Mouse (Mus musculus) lung, adult 18-20 months (tissue): ENCODE results near the gene Stk32b.
A peak's percentile ranks its signal among the peaks of the same experiment; 100 is the strongest.

Experiments used
- DNase-seq, 2 experiments: peaks; one replicate each; pipeline ENCODE4 v3.0.0; 2022; ENCODE audit warnings: mixed read lengths in 2 of 2

Gene Stk32b

GRCm38 (mm10) chr5:37716505-37717372 is at the start of gene Stk32b:
Gene Stk32b, minus strand, starts transcription at chr5:37717171.
- peak in 1 of 2 experiments; percentile 24 for DNase-seq

GRCm38 (mm10) chr5:37765851-37766250 is 48.9 kb upstream of the Stk32b start:
- DNase-seq, result no peak

- no peak for DNase-seq
Measured at GRCm38 (mm10) chr5:37762046-37762445, 45.1 kb upstream of the Stk32b start.

- no peak for DNase-seq
Measured at GRCm38 (mm10) chr5:37753366-37753765, 36.4 kb upstream of the Stk32b start.

GRCm38 (mm10) chr5:37752027-37752967 is 35.3 kb upstream of the Stk32b start:
- DNase-seq, result peak; percentile 44 to 45

- DNase-seq, result peak; percentile 15 to 24
Measured at GRCm38 (mm10) chr5:37743889-37744707, 27.1 kb upstream of the Stk32b start.

GRCm38 (mm10) chr5:37736213-37736612 is 19.2 kb upstream of the Stk32b start:
- DNase-seq, result no peak

- peak in 1 of 2 experiments; percentile 13 for DNase-seq
Measured at GRCm38 (mm10) chr5:37735224-37735623, 18.3 kb upstream of the Stk32b start, which contains the start of gene Cytl1. Gene Cytl1, plus strand, starts transcription at chr5:37735519.

GRCm38 (mm10) chr5:37730781-37731180 is 13.8 kb upstream of the Stk32b start:
- no peak for DNase-seq

- DNase-seq, result no peak
Measured at GRCm38 (mm10) chr5:37725220-37725886, 8.4 kb upstream of the Stk32b start.

GRCm38 (mm10) chr5:37720670-37721069 is 3.7 kb upstream of the Stk32b start:
- no peak for DNase-seq

GRCm38 (mm10) chr5:37717384-37717963 is 503 bp upstream of the Stk32b start:
- peak; percentile 17 to 28 for DNase-seq

GRCm38 (mm10) chr5:37709257-37709904 is 7.6 kb downstream of the Stk32b start:
- no peak for DNase-seq

- no peak for DNase-seq
Measured at GRCm38 (mm10) chr5:37708124-37708523, 8.8 kb downstream of the Stk32b start.

- DNase-seq, result no peak
Measured at GRCm38 (mm10) chr5:37704962-37705361, 12.0 kb downstream of the Stk32b start.

GRCm38 (mm10) chr5:37699757-37700156 is 17.2 kb downstream of the Stk32b start:
- peak in 1 of 2 experiments; percentile 9 for DNase-seq

GRCm38 (mm10) chr5:37697286-37697685 is 19.7 kb downstream of the Stk32b start:
- no peak for DNase-seq

GRCm38 (mm10) chr5:37695773-37696172 is 21.2 kb downstream of the Stk32b start:
- DNase-seq, result no peak

GRCm38 (mm10) chr5:37692759-37693158 is 24.2 kb downstream of the Stk32b start:
- no peak for DNase-seq

- DNase-seq, result no peak
Measured at GRCm38 (mm10) chr5:37670781-37671180, 46.2 kb downstream of the Stk32b start.

- no peak for DNase-seq
Measured at GRCm38 (mm10) chr5:37664962-37665361, 52.0 kb downstream of the Stk32b start.
